Mouse (Mus musculus): ENCODE measurements around the gene Alox5ap. TPM values are rescaled to one million over a fixed set of nuclear protein-coding genes. Genes with fewer than 3 reads are reported as not detected.

Gene Alox5ap
- polyA plus RNA-seq, 1 experiment from 2014 or later = 18.0 TPM

DNA sequence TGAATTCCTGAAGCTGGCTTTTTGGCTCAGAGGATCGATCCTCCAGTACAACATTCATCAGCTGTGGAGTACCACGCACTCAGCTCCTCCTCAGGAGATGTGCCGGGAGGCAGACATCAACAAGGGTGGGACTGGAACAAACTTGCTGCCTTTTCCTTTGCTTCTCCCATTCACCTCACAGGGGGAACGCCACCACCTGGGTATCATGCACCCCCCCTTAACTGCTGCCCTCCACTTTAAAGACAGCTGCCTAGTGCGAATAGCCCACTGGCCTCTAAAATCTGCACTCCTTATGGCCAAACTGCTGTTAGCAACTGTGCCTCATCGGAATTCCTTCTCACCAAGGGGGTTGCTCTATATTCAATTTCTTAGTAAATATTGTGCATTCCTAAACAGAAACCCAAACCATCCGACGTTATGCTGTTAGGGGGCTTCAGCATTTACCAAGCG is 55.3 kb downstream of the Alox5ap start:
- no peak overlapping the region for H3K9ac ChIP-seq
- WGBS = 9% methylated on average over 9 of the region's 9 CpGs
- no peak for ATAC-seq (ENCODE audit: insufficient number of reproducible peaks, low FRiP score, low TSS enrichment, low read depth)
- H3K36me3 ChIP-seq = no peaks in the 10 kb centered on the region
- peak overlapping the region; percentile 90 for H3K27ac ChIP-seq (replicated peaks)
- H3K9me3 ChIP-seq (replicated peaks) = no peaks in the 10 kb centered on the region
- H3K4me3 ChIP-seq (replicated peaks) = 0 out of 2 replicates have a peak overlapping the region, but pooled peaks have one; percentile 7
- H3K4me2 ChIP-seq (replicated peaks) = peak overlapping the region; percentile 37
- H3K27me3 ChIP-seq = no peaks in the 10 kb centered on the region
- H3K4me1 ChIP-seq = peaks cover 43% of the 10 kb centered on the region

DNA sequence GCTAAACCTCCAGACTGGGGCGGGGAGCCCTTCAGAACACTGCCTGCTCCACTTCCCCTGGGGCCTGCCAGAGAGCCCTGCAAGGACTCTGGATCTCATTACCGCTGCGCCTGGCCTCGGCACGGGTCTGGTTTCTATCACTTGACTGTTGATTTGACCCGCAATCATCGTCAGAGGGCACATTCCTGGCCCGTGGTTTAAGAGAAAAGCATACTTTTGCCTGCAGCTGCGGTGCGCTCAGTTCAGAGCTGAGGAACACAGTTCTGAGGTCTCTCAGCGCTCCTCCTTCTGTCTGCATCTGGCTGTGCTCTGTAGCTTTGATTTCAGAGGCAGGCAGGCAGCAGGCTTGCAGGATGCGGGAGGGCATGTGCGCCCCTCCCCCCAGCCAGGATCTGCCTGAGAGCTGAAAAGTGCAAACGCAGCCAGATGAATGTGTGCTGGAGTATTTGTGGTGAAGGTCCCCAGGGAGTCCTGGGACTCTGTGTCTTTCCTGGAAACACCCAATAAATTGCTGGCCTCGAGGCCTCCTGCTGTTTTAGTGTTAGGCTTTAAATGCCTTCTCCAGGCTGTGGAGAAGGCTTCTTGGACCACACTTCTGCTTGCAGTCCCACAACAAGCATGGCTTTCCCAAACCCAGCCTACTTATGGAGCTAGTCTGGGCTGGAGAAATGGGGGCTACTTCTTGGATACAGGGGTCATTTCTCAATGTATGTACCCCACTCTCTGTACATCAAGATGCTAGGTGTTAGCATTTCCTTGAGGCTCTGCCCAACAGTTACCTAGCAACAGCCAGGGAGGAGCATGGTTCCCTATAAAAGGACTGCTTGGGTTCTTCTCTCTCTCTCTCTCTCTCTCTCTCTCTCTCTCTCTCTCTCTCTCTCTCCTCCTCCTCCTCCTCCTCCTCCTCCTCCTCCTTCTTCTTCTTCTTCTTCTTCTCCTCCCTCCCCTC is 56.2 kb downstream of the Alox5ap start:
- H3K9ac ChIP-seq = no peak overlapping the region
- H3K9me3 ChIP-seq (replicated peaks) = no peaks in the 10 kb centered on the region
- peak overlapping the region; percentile 90 for H3K27ac ChIP-seq (replicated peaks)
- peaks cover 43% of the 10 kb centered on the region for H3K4me1 ChIP-seq
- peak overlapping the region; percentile 7; the same call in 1 of the 2 replicates for H3K4me3 ChIP-seq (replicated peaks)
- peak; percentile 87 for ATAC-seq (ENCODE audit: insufficient number of reproducible peaks, low FRiP score, low TSS enrichment, low read depth)
- H3K4me2 ChIP-seq (replicated peaks) = peak overlapping the region; percentile 37
- no peaks in the 10 kb centered on the region for H3K27me3 ChIP-seq
- under 1% methylated on average over 15 of the region's 15 CpGs for WGBS
- H3K36me3 ChIP-seq = no peaks in the 10 kb centered on the region

DNA sequence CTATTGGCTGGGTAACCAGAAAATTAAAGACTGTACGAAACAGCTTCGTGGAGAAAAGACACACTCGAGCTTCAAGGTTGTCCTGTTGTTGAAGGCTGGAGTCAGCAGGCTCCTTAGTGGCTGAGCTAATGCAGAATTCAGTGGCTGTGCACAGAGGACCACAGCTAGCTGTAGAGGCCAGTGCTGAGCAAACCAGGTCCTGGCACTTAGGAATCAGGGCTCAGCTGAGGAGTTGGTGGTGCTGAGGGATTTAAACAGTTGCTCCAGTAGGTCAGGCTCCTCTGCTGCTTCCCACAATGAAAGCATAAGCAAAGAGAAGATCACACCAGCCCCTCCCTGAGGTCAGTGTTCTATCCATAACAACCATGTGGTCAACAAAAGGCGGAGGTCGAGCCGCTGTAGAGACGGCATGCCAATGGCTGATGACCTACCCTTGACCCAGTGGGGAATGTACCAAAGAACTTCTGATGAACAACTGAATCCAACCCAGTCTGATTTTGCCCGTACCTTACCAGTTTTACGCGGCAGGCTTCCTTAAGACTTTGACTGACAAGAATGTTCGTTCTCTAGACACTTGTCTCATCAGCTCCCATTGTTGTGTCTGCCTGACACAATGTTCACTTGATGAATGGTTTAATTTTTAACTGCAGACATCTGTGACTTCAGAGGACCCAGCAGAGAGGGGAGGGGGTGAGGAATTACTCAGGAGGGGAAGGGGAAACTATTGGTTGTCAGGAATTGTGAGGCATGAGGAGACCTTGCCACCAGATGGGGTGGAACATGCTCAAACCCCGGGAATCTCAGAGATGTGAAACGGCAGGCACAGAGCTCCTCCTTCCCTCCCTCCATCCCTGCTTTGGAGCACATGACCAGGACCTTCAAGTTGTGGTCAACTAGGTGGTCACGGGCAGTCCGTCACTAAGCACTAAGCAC is 57.6 kb downstream of the Alox5ap start:
- H3K27ac ChIP-seq (replicated peaks) = peak overlapping the region; percentile 73
- no peak overlapping the region for H3K9ac ChIP-seq
- no peak overlapping the region for H3K4me2 ChIP-seq (replicated peaks)
- no peak overlapping the region for H3K4me3 ChIP-seq (replicated peaks)
- WGBS = 19% methylated on average over 15 of the region's 15 CpGs
- no peaks in the 10 kb centered on the region for H3K36me3 ChIP-seq
- H3K27me3 ChIP-seq = no peaks in the 10 kb centered on the region
- 0 out of 2 replicates have a peak, but pooled peaks have one; percentile 12 for ATAC-seq (ENCODE audit: insufficient number of reproducible peaks, low FRiP score, low TSS enrichment, low read depth)
- no peaks in the 10 kb centered on the region for H3K9me3 ChIP-seq (replicated peaks)
- H3K4me1 ChIP-seq = peaks cover 43% of the 10 kb centered on the region

DNA sequence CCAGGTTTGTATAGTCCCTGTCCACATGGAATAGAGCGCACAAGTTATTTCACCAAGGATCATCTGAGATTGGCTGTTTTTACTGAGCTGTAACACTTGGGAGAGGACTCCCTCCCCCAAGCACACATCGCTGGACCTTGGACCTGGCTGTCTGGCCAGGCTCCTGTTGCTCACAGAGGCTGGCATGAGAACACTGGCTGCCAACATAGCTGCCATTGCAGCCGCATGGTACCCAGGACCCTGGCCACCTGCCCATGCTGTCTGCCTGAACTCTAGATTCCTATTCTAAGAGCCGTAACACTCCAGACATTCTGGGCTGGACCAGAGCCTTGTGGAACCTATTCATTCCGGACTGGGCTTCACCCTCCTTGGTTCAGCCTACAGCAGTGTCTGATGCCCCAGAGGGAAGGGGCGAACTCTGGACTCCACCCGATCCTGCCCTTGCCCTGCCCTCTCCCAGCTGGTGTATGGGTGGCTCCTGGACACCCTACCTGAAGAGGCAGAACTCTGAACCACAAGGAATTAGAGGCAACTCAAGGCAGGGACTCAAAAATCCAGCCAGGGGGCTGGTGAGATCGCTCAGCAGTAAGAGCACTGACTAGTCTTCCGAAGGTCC is 58.5 kb downstream of the Alox5ap start:
- no peak overlapping the region for H3K4me2 ChIP-seq (replicated peaks)
- H3K27ac ChIP-seq (replicated peaks) = peak overlapping the region; percentile 73; the same call in 1 of the 2 replicates
- ATAC-seq (ENCODE audit: insufficient number of reproducible peaks, low FRiP score, low TSS enrichment, low read depth) = no peak

DNA sequence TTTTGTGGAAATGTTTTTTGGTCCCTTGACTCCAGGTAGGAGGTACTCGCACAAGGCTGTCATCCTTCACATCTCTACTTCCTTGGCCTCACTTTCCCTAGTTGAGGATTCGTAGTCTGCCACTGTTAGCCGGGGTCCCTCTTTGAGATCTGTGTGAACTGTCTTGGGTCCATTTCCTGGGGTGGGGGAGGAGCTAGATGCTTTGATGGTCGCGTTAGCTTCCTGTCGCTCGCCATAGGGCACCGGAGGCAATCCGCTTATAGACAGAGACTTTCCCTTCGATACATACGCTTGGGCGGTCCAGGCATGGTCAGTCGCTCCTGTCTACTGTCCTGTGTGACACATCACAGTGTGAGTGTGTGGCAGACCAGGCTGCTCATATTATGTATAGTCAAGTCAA is 60.2 kb downstream of the Alox5ap start:
- peaks cover 44% of the 10 kb centered on the region for H3K4me1 ChIP-seq
- no peak overlapping the region for H3K27ac ChIP-seq (replicated peaks)
- 82% methylated on average over 13 of the region's 13 CpGs for WGBS

More for the DNA sequence above, 58.5 kb downstream of the Alox5ap start:
- no peaks in the 10 kb centered on the region for H3K36me3 ChIP-seq
- no peak overlapping the region for H3K9ac ChIP-seq
- peaks cover 43% of the 10 kb centered on the region for H3K4me1 ChIP-seq
- WGBS = 79% methylated on average over 9 of the region's 9 CpGs
- no peaks in the 10 kb centered on the region for H3K9me3 ChIP-seq (replicated peaks)
- no peak overlapping the region for H3K4me3 ChIP-seq (replicated peaks)
- no peaks in the 10 kb centered on the region for H3K27me3 ChIP-seq

DNA sequence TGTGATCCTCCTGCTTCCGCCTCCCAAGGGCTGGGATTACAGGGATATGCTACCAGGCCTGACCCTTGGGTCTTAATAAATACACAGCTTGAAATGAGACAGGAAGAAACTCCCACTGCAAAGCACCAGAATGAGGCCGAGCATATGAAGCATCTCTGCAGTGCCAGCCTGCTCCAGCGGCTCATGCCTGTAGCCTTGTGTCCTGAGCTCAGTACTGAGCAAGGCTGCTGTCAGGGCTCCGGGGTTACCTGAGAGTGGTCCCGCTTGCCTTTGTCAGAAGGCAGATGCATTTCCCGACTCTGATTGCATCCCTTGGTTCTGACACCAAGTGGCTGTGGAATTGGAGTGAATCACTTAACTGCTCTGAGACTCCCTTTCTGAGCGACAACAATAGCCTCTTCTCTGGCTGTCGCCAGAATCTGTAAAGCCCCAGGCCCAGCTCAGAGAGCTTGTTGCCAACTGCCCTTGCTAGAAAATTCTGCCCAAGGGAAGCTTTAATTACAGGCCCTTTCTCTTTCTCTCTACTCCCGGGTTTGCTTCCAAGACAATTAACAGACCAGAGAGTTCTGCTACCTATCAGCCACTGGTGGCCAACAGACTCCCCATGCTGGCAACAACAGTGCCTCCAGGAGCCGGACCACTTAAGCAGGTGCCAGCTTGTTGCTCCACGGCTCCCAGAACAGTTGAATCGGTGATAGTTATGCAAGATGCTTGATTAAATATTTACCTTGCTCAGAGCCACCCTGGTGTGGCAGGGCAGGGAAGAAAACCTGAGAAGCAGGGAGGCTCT is 64.7 kb downstream of the Alox5ap start:
- ATAC-seq (ENCODE audit: insufficient number of reproducible peaks, low FRiP score, low TSS enrichment, low read depth) = no peak
- Histone ChIP-seq H3K4me1 (peaks cover 27% of the 10 kb centered on the region), H3K27me3 (no peaks in the 10 kb centered on the region), H3K36me3 (no peaks in the 10 kb centered on the region), H3K27ac (replicated peaks) (no peak overlapping the region), H3K9ac (no peak overlapping the region), H3K9me3 (replicated peaks) (no peaks in the 10 kb centered on the region), H3K4me3 (replicated peaks) (no peak overlapping the region), H3K4me2 (replicated peaks) (no peak overlapping the region)
- 39% methylated on average over 12 of the region's 12 CpGs for WGBS

More for the DNA sequence above, 60.2 kb downstream of the Alox5ap start:
- H3K27me3 ChIP-seq = no peaks in the 10 kb centered on the region
- no peak overlapping the region for H3K9ac ChIP-seq
- no peaks in the 10 kb centered on the region for H3K36me3 ChIP-seq
- no peaks in the 10 kb centered on the region for H3K9me3 ChIP-seq (replicated peaks)
- ATAC-seq (ENCODE audit: insufficient number of reproducible peaks, low FRiP score, low TSS enrichment, low read depth) = no peak
- no peak overlapping the region for H3K4me3 ChIP-seq (replicated peaks)
- no peak overlapping the region for H3K4me2 ChIP-seq (replicated peaks)

DNA sequence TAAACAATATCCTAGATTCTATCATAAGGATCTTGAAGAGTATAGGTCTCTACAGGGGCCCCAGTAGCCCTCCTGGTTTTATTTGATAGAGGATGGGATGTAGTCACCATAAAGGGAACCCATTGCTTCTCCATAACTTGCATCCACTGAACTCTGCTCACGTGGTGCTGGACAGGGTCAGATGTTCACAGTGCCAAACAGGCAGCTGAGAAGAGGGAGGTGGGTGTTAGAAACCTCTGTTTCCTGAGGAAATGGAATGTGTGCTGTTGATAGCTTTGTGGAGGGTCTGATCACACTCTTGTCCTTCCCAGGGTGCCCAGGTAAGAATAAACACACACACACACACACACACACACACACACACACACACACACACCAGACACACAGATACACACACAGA is 66.0 kb downstream of the Alox5ap start:
- Histone ChIP-seq H3K4me2 (replicated peaks) (no peak overlapping the region), H3K36me3 (no peaks in the 10 kb centered on the region), H3K4me1 (peaks cover 26% of the 10 kb centered on the region), H3K9ac (no peak overlapping the region), H3K9me3 (replicated peaks) (no peaks in the 10 kb centered on the region), H3K27ac (replicated peaks) (no peak overlapping the region), H3K27me3 (no peaks in the 10 kb centered on the region), H3K4me3 (replicated peaks) (no peak overlapping the region)
- no peak for ATAC-seq (ENCODE audit: insufficient number of reproducible peaks, low FRiP score, low TSS enrichment, low read depth)
- WGBS = 41% methylated on average over 1 of the region's 1 CpGs

DNA sequence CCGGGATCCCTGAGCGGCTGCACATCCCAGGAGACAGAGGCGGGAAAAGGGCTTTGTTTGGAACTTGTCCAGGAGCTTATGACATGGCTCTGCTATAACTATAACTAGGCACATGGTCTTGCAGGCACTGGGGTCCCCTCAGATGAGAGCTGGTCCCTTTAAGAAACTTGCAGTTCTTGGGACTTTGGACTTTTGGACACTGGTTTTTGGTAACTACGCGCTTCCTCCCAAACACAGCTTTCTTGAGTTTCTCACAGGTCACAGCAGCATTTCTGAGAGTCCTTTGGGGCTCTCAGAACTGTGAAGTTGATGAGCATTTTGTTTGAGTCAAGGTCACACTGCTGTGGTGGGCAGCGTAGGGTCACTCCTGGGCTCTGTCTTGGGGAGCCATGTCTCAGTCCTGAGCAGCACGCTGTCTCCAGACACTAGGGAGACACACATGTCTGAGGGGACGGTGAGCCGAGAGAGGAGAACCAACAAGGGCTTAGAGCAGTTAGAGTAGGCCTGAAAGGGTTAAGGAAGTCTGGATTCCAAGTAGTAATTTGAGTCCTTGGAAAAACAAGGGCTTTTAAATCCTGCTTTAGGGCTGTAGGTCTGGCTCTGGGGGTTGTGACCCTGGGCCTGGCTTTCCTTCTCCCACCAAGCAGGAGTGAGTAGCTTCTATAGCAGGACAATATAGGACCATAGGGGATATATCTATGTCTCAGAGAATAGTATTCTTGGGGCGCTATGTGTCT is 67.0 kb downstream of the Alox5ap start:
- no peaks in the 10 kb centered on the region for H3K36me3 ChIP-seq
- ATAC-seq (ENCODE audit: insufficient number of reproducible peaks, low FRiP score, low TSS enrichment, low read depth) = no peak
- no peaks in the 10 kb centered on the region for H3K9me3 ChIP-seq (replicated peaks)
- no peak overlapping the region for H3K4me3 ChIP-seq (replicated peaks)
- H3K4me2 ChIP-seq (replicated peaks) = no peak overlapping the region
- H3K4me1 ChIP-seq = peaks cover 28% of the 10 kb centered on the region
- no peaks in the 10 kb centered on the region for H3K27me3 ChIP-seq
- no peak overlapping the region for H3K9ac ChIP-seq
- no peak overlapping the region for H3K27ac ChIP-seq (replicated peaks)
- WGBS = 31% methylated on average over 10 of the region's 10 CpGs

DNA sequence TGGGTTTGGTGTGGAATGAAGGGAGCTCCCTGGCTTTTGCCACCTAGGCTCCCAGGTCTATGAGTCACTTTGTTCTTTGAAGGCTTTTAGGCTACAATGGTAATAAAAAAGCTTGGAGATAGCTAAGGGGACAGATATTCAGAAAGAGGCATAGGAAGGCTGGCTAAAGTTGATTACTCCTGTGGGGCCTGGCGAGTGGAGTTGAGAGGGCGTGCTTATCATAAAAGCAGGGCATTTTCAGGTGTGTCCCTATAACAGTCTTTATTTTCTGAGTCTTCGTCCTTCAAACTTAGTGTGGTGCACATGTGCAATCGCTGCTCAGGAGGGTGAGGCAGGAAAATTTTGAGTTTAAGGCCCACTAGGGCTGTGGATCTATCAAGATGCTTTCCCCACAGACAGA is 68.2 kb downstream of the Alox5ap start:
- Histone ChIP-seq H3K27ac (replicated peaks) (no peak overlapping the region), H3K36me3 (no peaks in the 10 kb centered on the region), H3K4me2 (replicated peaks) (no peak overlapping the region), H3K9ac (no peak overlapping the region), H3K27me3 (peaks cover 3% of the 10 kb centered on the region; the same call in 1 of the 2 replicates), H3K4me1 (peaks cover 35% of the 10 kb centered on the region), H3K4me3 (replicated peaks) (no peak overlapping the region), H3K9me3 (replicated peaks) (no peaks in the 10 kb centered on the region)
- WGBS = 91% methylated on average over 4 of the region's 4 CpGs
- no peak for ATAC-seq (ENCODE audit: insufficient number of reproducible peaks, low FRiP score, low TSS enrichment, low read depth)

All from embryonic facial prominence, embryonic 15.5 days (tissue).